Comparison of ENCODE assay signal across 8 mouse cellular contexts in the genomic region with DNA sequence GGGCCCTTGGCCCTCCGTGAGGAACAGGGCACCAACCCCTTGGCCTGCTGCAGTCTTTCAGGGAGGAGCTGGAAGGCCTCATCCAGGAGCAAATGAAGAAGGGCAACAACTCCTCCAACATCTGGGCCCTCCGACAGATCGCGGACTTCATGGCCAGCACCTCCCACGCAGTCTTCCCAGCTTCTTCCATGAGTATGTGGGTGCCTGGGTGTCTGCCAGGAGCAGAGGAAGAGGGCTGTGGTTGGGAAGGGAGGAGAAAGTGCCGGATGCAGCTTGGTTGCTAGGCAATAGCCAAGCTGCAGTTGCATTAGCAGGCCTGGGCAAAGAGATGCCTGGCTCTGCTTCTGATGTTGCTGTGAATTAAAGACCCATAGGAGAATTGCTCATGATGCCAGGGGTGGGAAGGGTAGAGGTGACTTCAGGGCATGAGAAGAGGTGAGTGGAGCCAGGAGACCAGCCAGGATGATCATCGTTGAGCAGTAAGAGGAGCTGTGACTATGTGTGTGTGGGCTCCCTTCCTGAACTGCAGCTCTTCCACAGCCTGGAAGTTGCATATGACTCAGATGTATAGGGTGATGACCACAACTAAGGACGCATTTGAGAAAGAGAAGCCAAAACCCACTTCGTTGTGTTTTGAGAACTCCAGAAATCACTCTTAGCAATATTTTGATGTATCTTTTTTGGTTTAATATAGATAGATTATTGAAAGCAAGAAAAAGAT. TPM values are rescaled to one million over a fixed set of nuclear protein-coding genes. Genes with fewer than 3 reads are reported as not detected.
A peak's percentile ranks its signal among the peaks of the same experiment; 100 is the strongest.
DNase-seq lines count a peak whose midpoint lies in the region; TF ChIP-seq lines count a peak whose summit lies in the region.

No protein-coding gene starts in this region.

- TF ChIP-seq POLR2A in thymus, adult 2 months (IDR thresholded peaks at IDR 0.05; ENCODE audit: control insufficient read depth, extremely low read depth, insufficient read depth, low read length, poor library complexity), result no peak

- H3K36me3 ChIP-seq in thymus, adult 2 months (ENCODE audit: control insufficient read depth, insufficient read depth, low read length), result no peaks in the 10 kb centered on the region

- no peak overlapping the region for H3K27ac ChIP-seq in thymus, adult 2 months (ENCODE audit: control insufficient read depth, insufficient read depth, low read length)

- WGBS in thymus, adult 2 months, result 75% methylated on average over 9 of the region's 9 CpGs

- no peaks in the 10 kb centered on the region for H3K27me3 ChIP-seq in thymus, adult 2 months (ENCODE audit: control insufficient read depth, insufficient read depth, low read length)

- TF ChIP-seq CTCF in thymus, adult 2 months (IDR thresholded peaks at IDR 0.05; ENCODE audit: borderline replicate concordance, control insufficient read depth, extremely low read depth, insufficient read depth, low read length, poor library complexity), result no peak

- H3K4me3 ChIP-seq in thymus, adult 2 months (ENCODE audit: control insufficient read depth, insufficient read depth, low read length), result no peak overlapping the region

- DNase-seq in adrenal gland, adult (ENCODE audit: inconsistent age in 2 of 2, low spot score in 1 of 2), result peak; percentile 20 to 44
- DNase-seq in adrenal gland, postnatal 25 days, result no peak
- peak; percentile 18 for DNase-seq in urinary bladder, postnatal 25 days (ENCODE audit: low spot score)
- DNase-seq in urinary bladder, adult 2 months (ENCODE audit: low spot score), result no peak
- peak; percentile 75 to 77 for DNase-seq in layer of hippocampus, postnatal 10 days (ENCODE audit: low spot score in 2 of 2)
- peak; percentile 15 for DNase-seq in ovary, postnatal 10 days (ENCODE audit: low spot score)
- no peak for DNase-seq in thymus, adult 2 months
- DNase-seq in cerebellum, postnatal 4 days (ENCODE audit: low spot score in 2 of 2), result no peak

- H3K4me1 ChIP-seq in thymus, adult 2 months (replicated peaks; ENCODE audit: control insufficient read depth, insufficient read depth, low read length), result no peaks in the 10 kb centered on the region

RNA-seq across cellular contexts. Expression of a gene that starts 58.5 kb away (rescaled TPM):
- total RNA-seq in adrenal gland, postnatal 25 days (2021), result 1.3 and 2.0 TPM in 2 replicates
- 3.4 and 4.8 TPM in 2 replicates for polyA plus RNA-seq in urinary bladder, adult 2 months (2012; rRNA removed)
- total RNA-seq in layer of hippocampus, postnatal 10 days (2021), result 100 to 1,000 TPM; 197 to 202 TPM
- polyA plus RNA-seq in thymus, adult 2 months (2012; rRNA removed), result 0.08 and 0.31 TPM in 2 replicates

Comparison
In these comparisons a context has a peak if more than half of its experiments do, and no peak if none do; other contexts are left out.
1. DNase-seq: peak in adrenal gland, adult (2 of 2), urinary bladder, postnatal 25 days (single experiment), layer of hippocampus, postnatal 10 days (2 of 2) and ovary, postnatal 10 days (single experiment); none in adrenal gland, postnatal 25 days (single experiment), urinary bladder, adult 2 months (single experiment), thymus, adult 2 months (single experiment) and cerebellum, postnatal 4 days (0 of 2).
2. RNA of a gene that starts 58.5 kb away (total RNA-seq): 197 to 202 TPM in layer of hippocampus, postnatal 10 days; 1.3 to 2.0 TPM in adrenal gland, postnatal 25 days; every median in the first group is over 10 times any median in the second.